Mouse (Mus musculus) limb, embryonic 13.5 days (tissue): ENCODE measurements around the gene Ift27. TPM values are rescaled to one million over a fixed set of nuclear protein-coding genes. Genes with fewer than 3 reads are reported as not detected.

Experiments
- ATAC-seq: fragments of 200-750 bp; cut with Nextera tagmentation; 2 replicates; pipeline ENCODE4 v1.8.0; 2017; ENCODE audit warnings: low read depth, moderate number of reproducible peaks, moderate TSS enrichment; ENCODE audit not compliant: low FRiP score
- H3K27ac ChIP-seq: fragments of 300-500 bp; sonication (generic); 2 replicates; pipeline ENCODE4 v1.5.1; 2015; ENCODE audit warnings: inconsistent platforms, mild to moderate bottlenecking, moderate library complexity
- H3K27me3 ChIP-seq: fragments of 300-500 bp; sonication (generic); 2 replicates; pipeline ENCODE4 v1.6.1; 2015; ENCODE audit warnings: mild to moderate bottlenecking, inconsistent platforms
- H3K36me3 ChIP-seq: fragments of 300-500 bp; sonication (generic); 2 replicates; pipeline ENCODE4 v1.6.1; 2015; ENCODE audit warnings: inconsistent platforms, mild to moderate bottlenecking, moderate library complexity
- H3K4me1 ChIP-seq: fragments of 300-500 bp; sonication (generic); 2 replicates; pipeline ENCODE4 v1.6.1; 2015; ENCODE audit warnings: inconsistent platforms
- H3K4me2 ChIP-seq: fragments of 300-500 bp; sonication (generic); replicated peaks from 2 replicates; pipeline ENCODE4 v1.6.1; 2015; ENCODE audit warnings: inconsistent platforms, mild to moderate bottlenecking, moderate library complexity
- H3K4me3 ChIP-seq: fragments of 300-500 bp; sonication (generic); 2 replicates; pipeline ENCODE4 v1.5.1; 2015; ENCODE audit warnings: moderate library complexity, mild to moderate bottlenecking, inconsistent platforms
- H3K9ac ChIP-seq: fragments of 300-500 bp; sonication (generic); 2 replicates; pipeline ENCODE4 v1.6.1; 2015; ENCODE audit warnings: mild to moderate bottlenecking, inconsistent platforms
- H3K9me3 ChIP-seq: fragments of 300-500 bp; sonication (generic); 2 replicates; pipeline ENCODE4 v1.6.1; 2016; ENCODE audit warnings: inconsistent platforms
- WGBS: fragments of 180-500 bp; shearing (Covaris S2); methylation state at CpG from one replicate; pipeline ENCODE4 v1.1.7; 2015; 5-methylcytosine and 5-hydroxymethylcytosine counted together
- polyA plus RNA-seq: library from polyadenylated mRNA; unstranded; fragments of >200 nt; fragmentation: Nextera tagmentation; extraction: Ambion mirVana; gene quantifications from 2 replicates; pipeline ENCODE4 v1.2.1, GENCODE M21; 2015

Gene Ift27
- polyA plus RNA-seq, 1 experiment from 2014 or later, result 91.1 TPM

DNA sequence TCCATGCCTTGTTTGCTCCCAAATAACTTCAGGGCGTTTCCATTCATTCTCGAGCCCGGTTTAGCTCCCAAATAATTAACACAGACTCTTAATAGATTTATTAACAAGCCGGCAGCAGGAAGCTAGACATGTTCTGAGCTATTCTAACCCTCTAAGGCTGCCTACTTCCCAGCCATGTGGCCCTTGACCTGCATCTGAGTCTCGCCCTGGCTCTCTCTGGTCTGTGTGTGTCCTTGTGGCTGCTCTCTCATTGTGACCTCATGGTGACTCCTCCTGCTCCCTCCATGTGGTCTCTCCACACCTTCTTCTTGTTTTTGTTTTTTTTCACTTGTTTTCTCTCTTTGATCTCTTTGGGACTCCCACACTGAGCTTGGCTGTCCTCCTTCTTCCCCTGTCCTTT is 13.0 kb upstream of the Ift27 start:
- H3K4me2 ChIP-seq, result no peak overlapping the region
- H3K4me3 ChIP-seq, result no peak overlapping the region
- no peak overlapping the region for H3K27ac ChIP-seq
- ATAC-seq, result no peak
- no peaks in the 10 kb centered on the region for H3K9me3 ChIP-seq
- 51% methylated on average over 5 of the region's 5 CpGs for WGBS
- H3K27me3 ChIP-seq, result peaks cover 26% of the 10 kb centered on the region; the same call in 1 of the 2 replicates
- 0 out of 2 replicates have a peak, but pooled peaks cover 3% of the 10 kb centered on the region for H3K4me1 ChIP-seq
- no peak overlapping the region for H3K9ac ChIP-seq
- H3K36me3 ChIP-seq, result no peaks in the 10 kb centered on the region

- Histone ChIP-seq H3K36me3 (no peaks in the 10 kb centered on the region), H3K9ac (no peak overlapping the region), H3K27me3 (peaks cover 29% of the 10 kb centered on the region; the same call in 1 of the 2 replicates), H3K4me2 (no peak overlapping the region), H3K4me3 (no peak overlapping the region), H3K27ac (no peak overlapping the region), H3K4me1 (0 out of 2 replicates have a peak, but pooled peaks cover 5% of the 10 kb centered on the region), H3K9me3 (no peaks in the 10 kb centered on the region)
- ATAC-seq, result no peak
- WGBS, result 85% methylated on average over 4 of the region's 4 CpGs
Measured at GRCm38 (mm10) chr15:78185609-78186008, 11.7 kb upstream of the Ift27 start.

DNA sequence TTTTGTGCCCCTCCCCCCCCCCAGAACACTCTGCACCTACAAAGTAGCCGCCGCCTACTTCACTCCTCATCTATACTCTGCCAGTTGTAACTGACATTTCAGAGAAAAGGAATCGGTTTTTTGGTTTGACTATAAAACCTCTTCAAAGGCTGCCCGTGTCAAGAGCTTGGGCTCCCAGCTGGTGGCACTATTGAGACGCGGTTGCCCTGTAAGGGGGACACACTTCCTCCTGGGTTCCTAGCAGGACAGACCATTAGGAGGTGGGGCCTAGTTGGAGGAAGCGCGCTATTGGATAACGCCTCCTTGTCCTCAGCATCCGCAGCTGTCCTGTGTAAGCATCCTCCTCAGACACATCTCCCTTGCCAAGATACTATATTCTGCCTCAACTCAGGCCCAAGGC is 10.9 kb upstream of the Ift27 start:
- Histone ChIP-seq H3K9me3 (no peaks in the 10 kb centered on the region), H3K27ac (no peak overlapping the region), H3K4me1 (0 out of 2 replicates have a peak, but pooled peaks cover 5% of the 10 kb centered on the region), H3K4me3 (no peak overlapping the region), H3K27me3 (peaks cover 29% of the 10 kb centered on the region; the same call in 1 of the 2 replicates), H3K4me2 (peak overlapping the region; percentile 23), H3K36me3 (no peaks in the 10 kb centered on the region), H3K9ac (no peak overlapping the region)
- 3% methylated on average over 10 of the region's 10 CpGs for WGBS
- ATAC-seq, result peak; percentile 60; the same call in 1 of the 2 replicates

DNA sequence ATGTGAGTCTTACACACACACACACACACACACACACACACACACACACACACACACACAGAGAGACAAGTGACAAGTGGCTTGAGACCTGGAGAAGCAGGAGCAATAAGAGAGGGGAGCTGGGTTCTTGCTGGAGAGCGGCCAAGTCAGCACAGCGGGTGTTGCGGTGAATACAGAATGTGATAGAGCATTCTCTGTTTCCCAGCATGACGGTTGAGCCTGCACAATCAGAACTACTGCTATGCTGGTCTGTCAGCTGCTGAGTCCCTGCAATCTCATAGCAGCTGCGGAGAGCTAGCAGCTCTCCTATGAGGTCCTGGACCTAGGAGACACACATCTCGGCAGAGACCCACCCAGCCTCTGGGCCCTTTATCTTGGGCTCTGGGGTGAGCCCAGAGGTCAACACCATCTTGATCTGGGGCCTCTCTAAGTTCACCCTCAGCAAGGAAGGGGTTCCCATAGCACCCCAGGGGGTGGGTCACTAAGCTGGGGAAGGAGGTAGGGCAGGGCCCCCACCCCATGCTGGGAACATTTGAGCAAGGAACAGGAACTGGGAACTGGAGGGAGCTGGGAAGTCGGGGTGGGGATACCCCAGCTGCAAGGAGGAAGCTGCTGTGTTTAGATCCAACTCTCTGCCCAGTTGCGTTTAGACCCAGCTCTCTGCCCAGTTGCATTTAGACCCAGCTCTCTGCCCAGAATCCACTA is 7.9 kb upstream of the Ift27 start:
- Histone ChIP-seq H3K9ac (no peak overlapping the region), H3K9me3 (no peaks in the 10 kb centered on the region), H3K4me2 (no peak overlapping the region), H3K27ac (no peak overlapping the region), H3K27me3 (peaks cover 29% of the 10 kb centered on the region; the same call in 1 of the 2 replicates), H3K36me3 (no peaks in the 10 kb centered on the region), H3K4me1 (peaks cover 8% of the 10 kb centered on the region), H3K4me3 (no peak overlapping the region)
- WGBS, result 43% methylated on average over 8 of the region's 8 CpGs
- peak; percentile 30; the same call in 1 of the 2 replicates for ATAC-seq

GRCm38 (mm10) chr15:78179775-78180174 is 5.9 kb upstream of the Ift27 start:
- Histone ChIP-seq H3K4me1 (peaks cover 10% of the 10 kb centered on the region), H3K36me3 (no peaks in the 10 kb centered on the region), H3K9me3 (no peaks in the 10 kb centered on the region), H3K9ac (no peak overlapping the region), H3K27ac (no peak overlapping the region), H3K27me3 (peaks cover 29% of the 10 kb centered on the region; the same call in 1 of the 2 replicates), H3K4me2 (no peak overlapping the region), H3K4me3 (no peak overlapping the region)
- ATAC-seq, result no peak
- 60% methylated on average over 3 of the region's 3 CpGs for WGBS

GRCm38 (mm10) chr15:78178397-78178796 is 4.5 kb upstream of the Ift27 start:
- Histone ChIP-seq H3K4me1 (peaks cover 13% of the 10 kb centered on the region), H3K4me3 (no peak overlapping the region), H3K27ac (no peak overlapping the region), H3K9me3 (no peaks in the 10 kb centered on the region), H3K27me3 (peaks cover 17% of the 10 kb centered on the region; the same call in 1 of the 2 replicates), H3K9ac (no peak overlapping the region), H3K4me2 (no peak overlapping the region), H3K36me3 (no peaks in the 10 kb centered on the region)
- WGBS, result 6% methylated on average over 9 of the region's 9 CpGs
- ATAC-seq, result no peak

GRCm38 (mm10) chr15:78177257-78177656 is 3.4 kb upstream of the Ift27 start:
- H3K27ac ChIP-seq, result no peak overlapping the region
- H3K4me1 ChIP-seq, result peaks cover 23% of the 10 kb centered on the region
- no peak overlapping the region for H3K4me3 ChIP-seq
- no peak overlapping the region for H3K4me2 ChIP-seq
- ATAC-seq, result no peak
- no peaks in the 10 kb centered on the region for H3K36me3 ChIP-seq
- H3K9me3 ChIP-seq, result no peaks in the 10 kb centered on the region
- H3K9ac ChIP-seq, result no peak overlapping the region
- WGBS, result 68% methylated on average over 10 of the region's 10 CpGs
- peaks cover 7% of the 10 kb centered on the region; the same call in 1 of the 2 replicates for H3K27me3 ChIP-seq

DNA sequence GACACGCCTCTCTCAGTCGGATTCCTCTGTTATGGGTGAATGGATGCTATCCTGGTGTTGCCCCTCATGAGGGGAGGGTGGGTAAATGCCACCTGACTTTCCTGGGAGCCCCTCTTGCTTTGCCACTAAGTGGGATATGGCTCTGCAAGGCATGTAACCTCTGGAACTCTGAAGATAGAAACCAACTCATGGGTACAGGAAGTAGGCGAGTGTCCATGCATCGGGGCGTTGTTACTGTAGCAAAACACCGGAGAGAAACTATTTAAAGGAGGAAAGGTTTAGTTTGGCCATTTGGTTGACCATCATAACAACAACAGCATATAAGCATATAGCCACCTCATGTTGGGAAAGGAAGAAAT is 959 bp upstream of the Ift27 start:
- H3K27me3 ChIP-seq, result no peaks in the 10 kb centered on the region
- no peaks in the 10 kb centered on the region for H3K36me3 ChIP-seq
- WGBS, result 76% methylated on average over 6 of the region's 6 CpGs
- ATAC-seq, result no peak
- no peaks in the 10 kb centered on the region for H3K9me3 ChIP-seq
- peak overlapping the region; percentile 63 for H3K4me2 ChIP-seq
- peak overlapping the region; percentile 61 for H3K9ac ChIP-seq
- H3K4me3 ChIP-seq, result peak overlapping the region; percentile 45
- peak overlapping the region; percentile 49; the same call in 1 of the 2 replicates for H3K27ac ChIP-seq
- peaks cover 18% of the 10 kb centered on the region for H3K4me1 ChIP-seq

DNA sequence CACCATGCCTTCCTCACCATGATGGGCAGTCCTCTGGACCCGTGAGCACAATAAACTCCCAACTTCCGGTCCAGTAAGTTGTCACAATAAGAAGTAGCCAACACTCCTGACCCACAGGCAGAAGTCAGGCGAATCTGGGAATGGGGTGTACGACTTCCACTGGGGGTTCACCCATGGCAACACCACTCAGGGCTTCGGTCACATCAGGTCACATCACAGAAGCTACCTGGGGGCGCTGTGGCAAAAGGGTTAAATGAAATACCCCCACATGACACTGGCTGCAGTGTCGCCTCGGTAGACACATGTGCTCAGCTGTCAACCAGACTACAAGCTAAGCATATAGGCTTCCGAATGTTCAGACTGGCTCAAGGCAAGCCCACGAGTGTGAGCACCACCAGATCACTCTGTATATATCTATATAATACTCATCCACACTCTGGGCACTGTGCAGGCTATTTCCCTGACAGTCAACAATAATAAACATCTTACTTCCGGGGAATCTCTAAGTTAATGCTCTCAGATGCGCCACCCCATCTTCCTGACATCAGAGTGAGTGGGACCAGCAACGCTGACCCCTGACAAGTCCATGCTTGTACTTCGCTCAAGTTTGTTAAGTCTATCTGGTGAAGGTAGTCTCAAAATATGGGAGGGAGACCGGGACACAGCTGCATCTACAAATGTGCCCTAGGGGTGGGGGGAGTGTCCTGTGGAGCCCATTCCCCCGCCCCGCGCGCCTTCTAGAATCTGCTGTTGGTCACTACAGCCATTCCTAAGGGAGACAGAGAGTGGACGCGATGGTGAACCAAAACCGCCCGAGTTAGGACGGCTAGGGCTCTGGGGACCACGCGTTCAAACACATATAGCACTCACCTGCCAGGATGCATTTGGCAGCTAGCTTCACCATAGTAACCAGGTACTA is 749 bp downstream of the Ift27 start:
- peak overlapping the region; percentile 66 for H3K4me3 ChIP-seq
- H3K4me2 ChIP-seq, result peak overlapping the region; percentile 78
- H3K36me3 ChIP-seq, result no peaks in the 10 kb centered on the region
- WGBS, result 29% methylated on average over 26 of the region's 26 CpGs
- H3K27ac ChIP-seq, result no peak overlapping the region
- H3K27me3 ChIP-seq, result no peaks in the 10 kb centered on the region
- H3K9me3 ChIP-seq, result no peaks in the 10 kb centered on the region
- no peak for ATAC-seq
- peaks cover 17% of the 10 kb centered on the region for H3K4me1 ChIP-seq
- peak overlapping the region; percentile 80 for H3K9ac ChIP-seq

DNA sequence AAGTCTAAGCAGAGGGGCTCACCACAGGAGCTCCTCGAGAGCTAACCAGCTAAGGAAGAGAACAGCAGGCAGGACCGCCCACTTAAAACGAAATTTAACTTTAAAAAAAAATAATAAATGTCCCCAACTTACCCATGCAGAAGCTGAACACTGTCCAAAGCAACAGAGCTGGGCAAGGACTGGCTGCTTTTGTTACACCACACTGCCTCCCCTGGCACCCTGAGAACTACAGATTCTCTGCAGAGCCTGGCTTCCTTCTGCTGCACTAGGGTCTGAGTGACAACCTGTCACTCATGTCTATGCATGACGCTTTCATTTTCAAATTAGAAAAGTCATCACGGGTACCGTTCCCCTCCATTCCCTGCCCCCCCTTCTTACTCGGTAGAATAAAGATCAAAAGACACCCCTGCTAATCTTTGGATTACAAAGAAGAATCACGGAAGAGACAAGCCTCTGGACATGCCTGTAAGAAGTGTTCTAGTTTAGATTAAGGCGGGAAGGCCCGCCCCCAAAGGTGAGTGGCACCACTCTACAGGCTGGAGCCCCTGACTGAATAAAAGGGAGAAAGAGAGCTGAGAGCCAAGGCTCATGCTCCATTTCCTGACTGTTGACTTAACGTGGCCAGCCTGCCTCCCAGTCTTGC is 1.5 kb downstream of the Ift27 start:
- ATAC-seq, result no peak
- Histone ChIP-seq H3K9me3 (no peaks in the 10 kb centered on the region), H3K27me3 (no peaks in the 10 kb centered on the region), H3K4me3 (peak overlapping the region; percentile 66), H3K36me3 (peaks cover 7% of the 10 kb centered on the region; the same call in 1 of the 2 replicates), H3K4me2 (peak overlapping the region; percentile 78), H3K27ac (no peak overlapping the region), H3K4me1 (peaks cover 15% of the 10 kb centered on the region), H3K9ac (peak overlapping the region; percentile 80; the same call in 1 of the 2 replicates)
- 87% methylated on average over 11 of the region's 11 CpGs for WGBS

- no peak overlapping the region for H3K4me3 ChIP-seq
- no peaks in the 10 kb centered on the region for H3K9me3 ChIP-seq
- no peak for ATAC-seq
- peaks cover 15% of the 10 kb centered on the region for H3K4me1 ChIP-seq
- H3K36me3 ChIP-seq, result peaks cover 14% of the 10 kb centered on the region; the same call in 1 of the 2 replicates
- H3K9ac ChIP-seq, result no peak overlapping the region
- no peak overlapping the region for H3K4me2 ChIP-seq
- H3K27ac ChIP-seq, result no peak overlapping the region
- 94% methylated on average over 10 of the region's 10 CpGs for WGBS
- no peaks in the 10 kb centered on the region for H3K27me3 ChIP-seq
Measured at GRCm38 (mm10) chr15:78171651-78172050, 2.3 kb downstream of the Ift27 start.
